Mouse (Mus musculus) adrenal gland, adult 8-10 months (tissue): ENCODE data around the gene Pcgf5. TPM values are rescaled to one million over a fixed set of nuclear protein-coding genes. Genes with fewer than 3 reads are reported as not detected.
"Not testable (repeated sequence)": the region's sequence is repeated elsewhere in the genome, so short reads cannot be mapped to it uniquely, and the experiment has no call there.

Source experiments
- DNase-seq: peaks from one replicate; pipeline ENCODE4 v3.0.0; 2022
- total RNA-seq, 4 experiments: library from RNA; stranded (reverse); gene quantifications; 2 replicates each; pipeline ENCODE4 v1.2.4; 2022

The Pcgf5 gene
- total RNA-seq, 4 experiments from 2014 or later = 24.5 to 36.5 (median 31.8) TPM

- no peak for DNase-seq
Measured at GRCm38 (mm10) chr19:36388502-36388901, 40.4 kb downstream of the Pcgf5 start.

GRCm38 (mm10) chr19:36390714-36391113 lies 42.6 kb downstream of the Pcgf5 start:
- no peak for DNase-seq

DNA sequence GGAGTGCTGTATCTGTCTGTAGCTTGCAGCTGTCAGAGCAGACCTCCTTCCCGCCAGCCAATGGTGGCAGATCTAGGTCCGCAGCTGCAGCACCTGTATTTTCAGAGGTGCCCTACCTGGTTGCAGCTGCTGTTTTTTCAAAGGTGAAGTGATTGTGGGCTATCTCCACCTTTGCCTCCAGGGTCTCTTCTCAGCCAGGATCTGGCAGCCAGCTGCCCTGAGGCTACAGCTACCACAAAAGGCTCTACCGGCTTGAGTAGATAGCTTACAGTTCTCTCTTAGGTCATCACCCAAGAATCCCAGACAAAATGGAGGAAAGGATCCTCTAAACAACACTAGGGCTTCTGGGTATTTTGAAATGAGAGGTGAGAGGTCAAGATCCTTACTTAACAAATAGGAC lies 50.4 kb downstream of the Pcgf5 start:
- no peak for DNase-seq

DNA sequence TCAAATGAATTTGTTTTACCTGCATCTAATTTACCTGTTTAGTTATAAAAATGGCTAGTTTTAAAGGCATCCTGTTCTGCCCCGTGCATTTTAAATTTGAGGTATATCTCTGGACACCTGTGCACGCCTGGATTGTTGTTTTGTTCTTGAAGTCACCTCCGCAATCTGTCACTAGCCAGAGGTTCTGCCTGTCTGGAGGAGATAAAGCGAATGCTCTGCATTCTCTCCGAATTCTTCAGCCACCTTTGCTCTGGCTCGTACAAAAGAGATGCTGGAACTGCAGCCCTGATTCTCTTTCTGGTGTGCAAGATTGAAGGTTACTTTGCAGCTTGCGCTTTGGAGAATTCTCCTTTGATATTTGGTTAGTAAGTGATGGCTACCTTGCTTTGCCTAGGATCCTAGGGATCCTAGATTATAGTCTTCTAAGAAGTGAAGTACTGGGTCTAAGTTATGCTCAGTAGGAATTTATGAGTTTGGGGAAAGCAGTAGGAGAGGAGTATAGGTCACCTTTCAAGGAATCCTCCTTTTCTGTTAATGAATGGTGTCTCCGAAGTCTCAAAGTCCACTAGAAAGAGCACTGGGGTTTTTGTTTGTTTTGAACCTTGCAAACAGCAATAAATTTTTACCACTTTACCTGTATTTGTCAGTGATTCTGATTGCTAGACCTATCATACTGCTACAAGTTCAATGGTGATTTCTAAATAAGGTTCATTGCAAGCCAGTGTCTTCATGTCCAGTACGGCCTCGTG lies 60.4 kb downstream of the Pcgf5 start:
- no peak for DNase-seq

- peak; percentile 94 for DNase-seq
Measured at GRCm38 (mm10) chr19:36409280-36409860, 61.3 kb downstream of the Pcgf5 start.

- peak; percentile 34 for DNase-seq
Measured at GRCm38 (mm10) chr19:36409861-36410392, 61.8 kb downstream of the Pcgf5 start.

DNA sequence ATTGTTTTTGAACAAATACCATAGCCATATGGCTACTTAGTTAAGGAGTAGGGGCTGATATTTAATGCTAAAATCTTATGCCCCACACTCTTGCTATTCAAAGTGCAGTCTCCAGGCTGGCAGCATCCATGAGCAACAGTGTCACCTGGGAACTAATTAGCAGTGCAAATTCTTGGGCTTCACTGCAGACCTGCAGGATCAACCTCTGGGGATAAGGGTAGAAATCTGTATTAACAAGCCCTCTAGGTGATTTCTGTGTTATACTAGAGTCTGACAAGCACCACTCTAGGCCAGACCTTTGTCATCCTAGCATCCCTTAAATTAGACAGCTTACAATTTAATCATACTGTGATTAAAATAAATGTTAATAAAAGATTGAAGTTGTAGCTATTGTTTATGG lies 71.8 kb downstream of the Pcgf5 start:
- no peak for DNase-seq

DNA sequence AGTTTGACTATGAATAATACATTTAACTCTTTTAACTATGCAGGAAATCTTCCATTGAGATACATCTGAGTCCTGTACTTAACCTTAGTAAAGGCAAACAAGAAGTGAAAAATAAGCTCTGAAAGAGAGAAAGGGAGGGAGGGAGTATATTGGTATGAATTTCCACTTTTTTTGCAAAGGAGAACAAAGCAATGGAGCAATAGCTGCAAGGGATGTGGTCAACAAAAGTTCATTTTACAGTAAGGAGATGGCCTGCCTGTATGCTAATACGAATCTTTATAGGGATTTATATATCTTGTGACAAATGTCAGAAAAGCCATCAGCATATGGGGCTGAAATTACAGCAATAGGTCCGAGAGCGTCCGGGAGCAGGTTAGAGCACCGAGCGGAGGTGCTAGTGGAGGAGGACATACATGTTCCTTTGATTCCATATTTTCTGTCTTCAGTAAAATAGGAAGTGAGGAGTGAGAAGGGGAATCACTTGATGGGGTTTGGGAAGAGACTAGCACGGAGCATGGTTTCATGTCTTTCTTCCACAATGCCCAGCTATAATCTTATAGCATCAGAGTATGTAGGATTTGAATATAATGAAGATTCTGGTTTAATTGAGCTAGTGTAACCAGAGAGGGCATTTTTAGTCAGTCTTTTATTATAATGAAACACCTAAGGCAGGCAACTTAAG lies 79.2 kb downstream of the Pcgf5 start:
- DNase-seq = no peak

DNA sequence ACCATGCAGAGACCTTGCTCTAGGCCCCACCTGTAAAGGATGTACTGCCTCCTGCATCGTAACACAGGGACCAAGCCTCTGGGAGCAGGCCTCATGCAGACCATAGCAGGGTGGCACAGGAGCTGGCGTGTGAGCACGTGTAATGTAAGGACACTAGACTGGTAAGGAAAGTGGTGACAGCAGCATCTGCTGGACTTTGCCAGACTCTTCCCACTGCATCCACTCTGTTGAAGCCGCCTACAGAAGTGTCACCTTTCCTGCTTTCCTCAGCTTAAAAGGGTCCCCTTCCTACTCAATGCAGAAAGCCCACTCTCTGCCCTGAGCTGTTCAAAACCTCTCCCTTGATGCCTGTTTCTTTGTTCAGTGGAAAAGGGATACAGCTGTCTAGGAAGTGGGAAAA lies 80.0 kb downstream of the Pcgf5 start:
- no peak for DNase-seq

DNA sequence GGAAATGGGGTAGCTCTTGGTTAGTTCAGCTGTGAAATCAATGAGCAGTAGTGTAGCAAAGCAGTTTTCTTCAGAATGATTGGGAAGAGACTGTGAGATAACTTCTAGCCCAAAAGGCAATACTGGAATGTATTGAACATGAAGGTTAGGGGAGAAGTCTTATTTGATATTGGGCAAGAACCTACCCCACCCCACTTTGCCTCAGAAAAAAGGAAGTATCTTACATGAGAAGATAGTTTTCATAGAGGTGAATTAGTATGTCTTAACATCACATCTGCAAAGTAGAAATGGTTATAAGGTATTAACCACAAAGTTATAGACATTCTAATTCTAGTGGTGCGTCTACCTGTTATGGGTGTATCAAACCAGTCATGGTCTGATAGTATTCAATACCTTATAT lies 81.2 kb downstream of the Pcgf5 start:
- no peak for DNase-seq

DNA sequence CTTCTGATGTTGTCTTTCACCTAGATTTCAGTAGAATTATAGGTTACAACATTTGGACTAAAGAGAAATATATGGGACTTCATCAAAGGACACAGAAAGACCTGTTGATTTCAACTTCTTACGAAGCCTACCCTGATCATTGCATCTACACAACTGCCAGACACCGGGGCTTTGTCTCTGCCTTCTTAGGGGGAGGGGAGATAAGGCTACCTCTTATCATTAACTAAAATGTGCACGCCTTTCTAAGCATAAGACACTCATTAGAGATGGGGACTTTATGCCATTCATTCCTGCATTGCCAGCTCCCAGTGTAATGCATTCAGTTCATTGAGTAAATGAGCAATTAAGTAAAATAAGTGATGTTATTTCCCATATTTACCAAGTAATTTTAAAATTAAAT lies 85.1 kb downstream of the Pcgf5 start:
- DNase-seq = no peak

- no peak for DNase-seq
Measured at GRCm38 (mm10) chr19:36439894-36440714, 92.0 kb downstream of the Pcgf5 start.

- DNase-seq = no peak
Measured at GRCm38 (mm10) chr19:36450997-36451608, 103.0 kb downstream of the Pcgf5 start.

GRCm38 (mm10) chr19:36451731-36452130 lies 103.6 kb downstream of the Pcgf5 start:
- no peak for DNase-seq

GRCm38 (mm10) chr19:36452210-36452609 lies 104.1 kb downstream of the Pcgf5 start:
- DNase-seq = not testable (repeated sequence)

- no peak for DNase-seq
Measured at GRCm38 (mm10) chr19:36453451-36453850, 105.3 kb downstream of the Pcgf5 start.

DNA sequence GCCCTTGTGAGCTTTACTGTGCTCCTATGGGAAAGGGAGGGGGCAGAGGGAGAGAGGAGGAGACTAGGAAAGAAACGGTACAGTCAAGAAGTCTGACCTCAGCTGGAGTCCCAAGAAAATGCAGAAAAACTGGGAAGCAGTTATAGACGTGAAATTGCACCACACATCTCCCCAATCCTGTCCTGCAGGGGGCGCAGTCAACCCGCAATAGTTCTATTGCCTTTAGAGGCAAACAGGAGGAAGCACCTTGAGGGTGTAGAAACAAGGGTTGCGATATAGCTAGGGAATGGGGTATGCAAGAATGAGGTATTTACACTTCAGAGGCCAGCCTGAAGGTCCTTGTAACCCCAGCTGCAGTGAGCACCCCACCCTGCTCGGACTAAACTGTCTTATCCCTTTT lies 122.0 kb downstream of the Pcgf5 start:
- peak; percentile 58 for DNase-seq

GRCm38 (mm10) chr19:36471325-36471724 lies 123.2 kb downstream of the Pcgf5 start:
- no peak for DNase-seq

DNA sequence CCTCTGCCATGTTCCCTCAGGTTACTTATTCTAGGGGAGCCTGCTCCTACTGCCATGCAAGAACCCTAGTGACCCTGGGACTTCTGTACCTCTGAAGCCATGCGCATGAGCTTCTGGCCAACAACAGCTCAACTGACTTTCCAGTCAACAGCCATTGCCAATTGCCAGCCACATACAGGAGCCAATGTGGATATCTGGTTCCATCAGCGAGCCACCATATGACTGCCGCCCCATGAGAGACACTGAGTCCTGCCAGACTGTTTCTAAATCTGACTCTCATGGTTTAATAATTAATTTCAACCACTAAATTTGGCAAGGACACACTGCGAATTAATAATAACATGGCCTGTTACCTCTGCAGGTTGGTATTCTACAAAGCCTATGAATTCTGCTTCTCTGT lies 128.5 kb downstream of the Pcgf5 start:
- DNase-seq = no peak

- DNase-seq = no peak
Measured at GRCm38 (mm10) chr19:36477151-36477550, 129.0 kb downstream of the Pcgf5 start.

DNA sequence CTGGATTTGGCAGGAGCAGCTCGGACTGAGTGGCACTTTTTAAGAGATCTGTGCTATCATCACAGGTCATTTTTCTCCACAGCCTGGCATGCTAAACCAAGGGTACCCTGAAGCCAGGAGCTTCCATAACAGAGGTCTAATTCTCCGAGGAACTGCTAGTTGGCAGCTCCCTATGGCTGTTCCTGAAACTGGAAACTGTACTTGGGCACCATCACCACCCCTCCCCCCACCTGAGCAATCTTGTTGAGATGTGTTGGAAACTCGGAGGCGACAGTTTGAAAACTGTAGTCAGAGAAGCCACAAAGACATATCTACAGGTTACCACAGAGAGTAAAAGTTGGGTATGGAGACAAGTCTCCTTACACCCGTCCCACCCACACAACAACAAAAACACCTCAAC lies 129.6 kb downstream of the Pcgf5 start:
- DNase-seq = no peak

- DNase-seq = no peak
Measured at GRCm38 (mm10) chr19:36490911-36491310, 142.8 kb downstream of the Pcgf5 start.
